Mouse (Mus musculus) stomach, postnatal 0 days (tissue): Measurements from ENCODE around the gene Gm45618.

Experiments used
- CTCF ChIP-seq: IDR thresholded peaks from 2 replicates; pipeline ENCODE4 v1.5.1; 2016; ENCODE audit warnings: antibody characterized with exemption, low read depth, mild to moderate bottlenecking, moderate library complexity
- EP300 ChIP-seq: optimal IDR thresholded peaks from 2 replicates; pipeline ENCODE3; 2016; ENCODE audit warnings: antibody characterized with exemption

GRCm38 (mm10) chr7:142096701-142097100 is 23.8 kb downstream of the Gm45618 start:
- TF ChIP-seq CTCF (no peak), EP300 (no peak)
